Mouse (Mus musculus) effector memory CD4-positive, alpha-beta T cell, adult 5 months (primary cell): ENCODE measurements around the gene Gucy2f. TPM values are rescaled to one million over a fixed set of nuclear protein-coding genes. Genes with fewer than 3 reads are reported as not detected.

Source experiments
- polyA plus RNA-seq: library from polyadenylated mRNA; unstranded; fragments of 100-300 nt; shearing (Covaris generic); gene quantifications from one replicate; pipeline ENCODE4 v1.2.1, GENCODE M21; 2017

Gene Gucy2f
- not detected for polyA plus RNA-seq

GRCm38 (mm10) chrX:142196831-142197230, at the start of gene Gucy2f:
Gene Gucy2f, minus strand, starts transcription at chrX:142196931.

GRCm38 (mm10) chrX:142226542-142226941, 29.8 kb upstream of the Gucy2f start, which contains the start of gene Nxt2:
Gene Nxt2, plus strand, starts transcription at chrX:142226770.

Other genes starting within 250 kb of the Gucy2f start
- 9.8 TPM for gene Nxt2, start 29.8 kb upstream of the Gucy2f start, polyA plus RNA-seq
- not detected for gene Kcne1l, start 109.4 kb upstream of the Gucy2f start, polyA plus RNA-seq
- 33.3 TPM for gene Acsl4, start 193.6 kb upstream of the Gucy2f start, polyA plus RNA-seq